Mouse (Mus musculus): ENCODE data around the gene Smg5.
A peak's percentile ranks its signal among the peaks of the same experiment; 100 is the strongest.
"Not testable (repeated sequence)": the region's sequence is repeated elsewhere in the genome, so short reads cannot be mapped to it uniquely, and the experiment has no call there.

Smg5 gene

DNA sequence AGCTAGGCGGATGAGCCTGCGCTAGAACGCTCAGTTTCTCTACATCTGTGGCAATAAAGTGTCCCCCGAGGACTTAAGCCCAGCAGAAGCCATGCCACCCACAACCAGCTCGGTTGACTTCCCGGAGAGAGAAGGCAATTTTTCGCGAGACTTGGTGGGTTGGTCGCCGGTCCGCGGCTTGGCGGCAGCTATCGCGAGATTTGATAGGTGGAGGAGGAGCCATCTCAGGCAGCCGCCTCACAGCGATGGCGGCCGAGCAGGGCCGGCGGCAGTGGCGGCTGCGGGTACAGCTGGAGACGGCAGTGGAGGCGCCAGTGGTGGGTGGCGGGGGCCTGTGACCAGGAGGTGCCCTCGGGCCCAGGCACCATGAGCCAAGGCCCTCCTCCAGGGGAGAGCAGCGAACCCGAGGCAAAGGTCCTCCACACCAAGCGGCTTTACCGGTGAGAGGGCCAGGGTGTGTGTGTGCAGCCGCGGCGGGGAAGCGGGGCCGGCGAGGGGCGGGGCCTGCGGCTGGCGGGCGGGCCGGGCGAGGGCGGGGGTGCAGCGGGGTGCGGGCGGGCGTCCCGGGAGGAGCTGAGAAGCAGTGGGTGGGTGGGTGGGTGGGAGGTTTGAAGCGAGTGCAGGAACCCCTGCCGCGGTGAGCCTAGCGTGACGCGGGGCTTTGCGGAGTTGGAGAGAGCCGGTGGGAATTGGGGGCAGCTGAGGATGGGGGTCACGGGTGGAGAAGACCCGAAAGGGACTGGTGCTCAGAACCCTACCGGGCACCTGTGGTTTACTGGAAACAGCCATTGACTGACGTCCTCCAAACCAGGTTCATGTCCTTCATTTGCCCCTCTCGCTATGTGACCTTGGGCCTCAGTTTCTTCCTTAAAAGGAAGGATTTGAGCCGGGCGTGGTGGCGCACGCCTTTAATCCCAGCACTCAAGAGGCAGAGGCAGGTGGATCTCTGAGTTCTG lies at the start of gene Smg5, which contains the start of gene Tmem79:
TSS of gene Smg5 (plus strand) at position 203 of the 956 bp plus-strand sequence.
TSS of gene Tmem79 (minus strand) at position 91 of the 956 bp plus-strand sequence.
- peak; percentile 96 for DNase-seq

DNA sequence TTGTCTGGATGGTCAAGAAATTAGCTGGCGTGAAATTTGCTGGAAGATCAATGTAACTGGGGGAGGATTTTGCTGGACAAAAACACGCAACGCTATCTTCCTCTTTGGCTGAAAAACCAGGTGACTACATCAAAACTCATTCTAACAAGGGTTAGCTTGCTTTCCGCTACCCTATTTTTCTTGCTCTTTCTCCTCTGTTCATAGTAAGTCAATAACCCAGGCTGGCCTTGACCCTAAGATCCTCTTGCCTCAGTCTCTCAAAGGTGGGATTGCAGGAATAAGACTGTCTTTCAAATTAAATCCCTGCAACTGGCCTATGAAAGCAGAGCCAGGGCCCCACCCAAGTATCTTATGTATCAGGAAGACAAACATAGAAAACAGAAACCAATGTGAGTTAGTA lies 49.0 kb upstream of the Smg5 start, which contains the start of gene Gm38392:
TSS of gene Gm38392 (minus strand) at position 101 of the 400 bp plus-strand sequence.
- DNase-seq = no peak

DNA sequence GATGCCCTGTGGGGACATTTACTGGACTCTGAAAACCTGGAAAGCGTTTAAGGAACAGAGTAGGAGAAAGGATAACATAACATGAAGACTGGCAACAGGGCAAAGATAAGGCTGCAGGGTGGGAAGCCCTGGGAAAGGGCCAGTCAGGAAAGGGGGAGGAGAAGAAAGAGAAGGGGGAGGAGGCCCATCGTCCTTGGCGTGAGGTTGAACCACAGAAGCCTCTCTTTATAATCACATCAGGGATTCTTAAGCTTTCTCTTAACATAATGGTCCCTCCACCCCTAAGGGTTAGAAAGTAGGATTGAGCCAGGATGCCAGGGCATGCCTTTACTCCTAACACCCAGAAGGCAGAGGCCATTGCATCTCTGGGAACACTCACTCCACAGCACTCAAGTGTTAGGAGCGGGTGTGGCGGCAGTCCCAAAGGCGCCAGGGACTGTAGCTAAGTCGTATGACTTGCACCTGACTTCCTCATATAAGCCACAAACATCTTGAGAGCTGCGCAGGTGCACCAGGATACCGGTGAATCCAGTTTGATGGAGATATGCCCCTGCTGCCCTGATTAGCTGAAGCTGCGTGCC lies 47.8 kb upstream of the Smg5 start:
- DNase-seq = not testable (repeated sequence)

DNA sequence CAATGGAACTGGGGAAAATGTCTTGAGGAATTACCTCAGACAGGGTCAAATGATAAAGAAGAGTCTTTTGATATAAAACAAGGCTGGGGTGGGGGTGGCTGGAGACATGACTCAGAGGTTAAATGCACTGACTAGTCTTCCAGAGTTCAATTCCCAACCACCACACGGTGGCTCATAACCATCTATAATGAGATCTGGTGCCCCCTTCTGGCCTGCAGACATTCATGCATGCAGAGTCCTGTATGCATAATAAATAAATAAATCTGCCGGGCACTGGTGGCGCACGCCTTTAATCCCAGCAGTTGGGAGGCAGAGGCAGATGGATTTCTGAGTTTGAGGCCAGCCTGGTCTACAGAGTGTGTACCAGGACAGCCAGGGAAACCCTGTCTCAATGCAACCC lies 44.1 kb upstream of the Smg5 start:
- DNase-seq = peak; percentile 20

DNA sequence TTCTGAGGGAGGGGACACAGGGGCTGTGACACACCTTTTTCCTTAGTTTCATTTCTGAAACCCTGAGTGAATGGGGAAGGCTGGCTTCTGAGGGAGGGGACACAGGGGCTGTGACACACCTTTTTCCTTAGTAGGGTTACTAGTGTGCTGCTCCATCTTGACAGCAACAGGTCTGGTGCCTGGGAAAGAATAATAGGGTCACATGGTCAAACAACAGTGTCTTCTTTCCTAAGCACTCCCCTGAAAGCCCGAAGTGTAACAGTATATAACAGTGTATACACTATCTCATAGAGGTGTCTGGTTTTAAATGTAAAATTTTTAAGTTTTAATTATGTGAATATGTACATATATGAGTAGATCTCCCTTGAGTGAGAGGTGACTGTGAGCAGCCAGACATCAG lies 40.8 kb upstream of the Smg5 start:
- not testable (repeated sequence) for DNase-seq

DNA sequence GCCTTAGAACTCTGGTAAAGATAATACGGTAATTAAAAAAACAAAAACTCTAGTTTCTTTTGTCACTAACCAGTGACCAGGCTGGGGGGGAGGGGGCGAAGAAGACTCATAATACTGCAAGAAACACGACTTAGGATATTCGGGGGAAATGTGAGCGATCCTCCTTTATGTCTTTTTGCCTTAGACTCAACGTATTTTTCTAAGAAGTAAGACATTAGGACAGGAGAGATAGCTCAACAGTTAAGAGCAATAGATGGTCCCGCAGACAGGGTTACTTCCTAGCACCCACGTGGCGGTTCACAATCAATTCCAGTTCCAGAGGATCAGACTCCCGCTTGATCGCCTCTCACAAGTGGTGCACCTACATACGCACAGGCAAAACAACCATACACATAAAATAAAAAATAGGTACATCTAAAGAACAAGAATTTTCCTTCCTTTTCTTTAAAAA lies 39.9 kb upstream of the Smg5 start:
- DNase-seq = peak; percentile 11

DNA sequence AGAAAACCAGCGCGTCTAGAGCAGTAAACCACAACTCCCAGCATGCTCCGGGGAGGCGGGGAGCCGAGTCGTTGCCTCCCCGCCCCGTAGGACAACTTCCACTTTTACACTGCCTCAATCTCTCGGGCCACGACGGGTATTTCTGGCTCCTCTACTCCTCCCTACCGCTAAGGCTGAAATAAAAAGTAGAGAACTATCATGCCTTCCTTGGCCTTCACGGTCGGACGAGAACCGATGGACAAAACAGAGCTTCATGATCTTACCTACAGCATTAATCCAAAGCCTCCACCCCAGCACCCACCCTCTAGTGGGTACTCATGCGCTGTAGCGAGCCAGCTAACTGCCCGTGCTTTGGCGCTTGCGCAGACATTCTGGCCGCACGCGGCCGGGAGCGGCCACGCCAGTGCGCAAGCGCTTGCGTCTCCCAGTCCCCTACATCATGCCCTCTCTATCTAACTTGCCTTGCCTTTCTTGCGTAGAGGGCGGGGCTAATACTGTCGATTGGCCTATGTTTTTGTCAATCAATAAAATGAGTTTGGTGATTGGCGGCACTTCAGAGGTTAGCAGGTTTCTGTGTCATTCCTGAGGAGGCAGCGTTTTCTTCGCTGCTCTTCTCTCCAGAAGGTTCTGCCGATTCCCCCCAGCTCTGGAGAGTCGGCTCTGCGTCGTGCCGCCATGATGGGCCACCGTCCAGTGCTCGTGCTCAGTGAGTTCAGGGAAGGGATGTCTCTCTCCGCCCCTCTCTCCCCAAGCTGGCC lies 39.3 kb upstream of the Smg5 start, which contains the start of the genes Tsacc and Cct3:
TSS of gene Tsacc (minus strand) at position 439 of the 758 bp plus-strand sequence.
TSS of gene Cct3 (plus strand) at position 556 of the 758 bp plus-strand sequence.
- DNase-seq = peak; percentile 90

DNA sequence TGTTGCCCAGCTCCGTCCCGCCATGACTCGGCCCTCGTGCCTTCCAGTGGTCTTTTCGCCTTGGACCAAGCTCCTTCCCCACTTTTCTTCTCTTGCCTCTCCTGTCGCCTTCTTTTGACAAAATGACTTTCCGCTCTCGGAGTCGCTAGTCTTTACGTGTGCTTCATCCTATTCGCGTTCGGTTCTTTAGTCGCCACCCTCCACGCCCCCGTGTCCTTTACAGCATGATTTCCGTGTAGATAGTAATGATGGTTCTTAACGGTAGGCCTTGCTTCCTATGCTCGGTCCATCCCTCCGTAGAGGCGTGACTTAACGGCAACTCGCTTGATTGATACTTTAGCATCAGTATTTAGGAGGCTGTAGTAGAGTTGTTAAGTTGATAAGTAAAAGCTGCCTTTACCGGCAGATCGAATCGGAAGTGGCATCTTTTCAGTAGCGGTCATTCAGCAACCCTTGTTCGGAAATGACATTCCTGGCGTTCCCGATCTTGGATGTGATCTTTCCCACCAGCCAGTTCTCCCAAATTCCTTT lies 38.7 kb upstream of the Smg5 start:
- DNase-seq = peak; percentile 57

DNA sequence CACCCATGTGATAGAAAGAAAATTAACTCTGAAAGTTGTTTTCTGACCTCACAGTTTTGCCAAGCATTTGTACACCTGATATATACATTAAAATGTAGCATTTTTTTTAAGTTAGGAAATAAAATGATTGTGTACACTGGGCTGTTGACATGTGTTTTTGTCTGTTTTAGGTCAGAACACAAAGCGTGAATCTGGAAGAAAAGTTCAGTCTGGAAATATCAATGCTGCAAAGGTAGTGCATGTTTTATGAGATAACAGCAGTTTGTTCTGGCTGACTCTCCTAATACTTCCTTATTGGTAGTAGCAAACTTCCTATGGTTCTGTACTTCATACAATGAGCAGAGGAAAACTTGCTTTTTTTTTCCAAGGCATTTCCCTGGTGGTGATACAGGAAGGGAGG lies 36.9 kb upstream of the Smg5 start:
- DNase-seq = no peak

DNA sequence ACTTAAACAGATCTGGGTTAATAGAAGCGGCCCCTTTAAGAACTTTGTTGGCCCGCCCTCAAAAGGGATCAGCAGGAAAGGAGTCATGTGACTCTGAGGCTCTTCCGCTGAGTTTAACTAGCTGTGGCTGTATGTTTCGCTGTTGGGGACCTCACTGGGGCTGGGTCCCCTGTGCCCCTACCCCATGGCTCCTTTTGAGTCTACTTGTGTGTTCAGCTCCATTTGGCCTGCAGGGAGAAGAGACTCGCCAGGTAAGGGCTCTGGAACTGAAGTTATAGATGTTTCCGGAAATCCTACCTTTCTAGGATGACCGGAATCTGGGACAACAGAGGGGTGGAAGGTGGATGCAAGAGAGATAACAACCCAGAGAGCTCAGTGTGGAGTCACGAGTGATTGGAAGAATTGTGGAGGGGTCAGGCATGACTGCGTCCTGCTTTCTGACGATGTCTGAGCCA lies 11.1 kb upstream of the Smg5 start, which contains the start of gene Glmp:
TSS of gene Glmp (plus strand) at position 73 of the 455 bp plus-strand sequence.
- DNase-seq = peak; percentile 44

DNA sequence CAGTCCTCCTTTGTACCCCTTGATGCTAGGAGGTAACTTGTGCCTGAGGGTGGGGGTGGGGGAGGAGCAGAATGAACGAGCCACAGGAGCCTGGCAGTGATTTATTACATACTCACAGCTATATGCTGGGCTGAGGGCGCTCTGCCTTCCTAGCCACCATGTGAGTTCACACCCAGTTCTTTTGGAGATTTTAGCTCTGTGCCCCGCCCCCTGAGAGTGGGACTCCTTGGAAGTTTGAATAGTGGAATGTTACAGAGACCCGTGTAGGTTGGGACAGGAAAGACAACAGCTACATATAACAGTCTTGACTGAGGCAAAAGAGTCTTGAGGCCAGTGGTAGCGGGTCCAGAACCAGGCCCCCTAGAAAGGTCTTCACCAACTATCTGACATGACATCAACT lies 7.1 kb upstream of the Smg5 start:
- no peak for DNase-seq

DNA sequence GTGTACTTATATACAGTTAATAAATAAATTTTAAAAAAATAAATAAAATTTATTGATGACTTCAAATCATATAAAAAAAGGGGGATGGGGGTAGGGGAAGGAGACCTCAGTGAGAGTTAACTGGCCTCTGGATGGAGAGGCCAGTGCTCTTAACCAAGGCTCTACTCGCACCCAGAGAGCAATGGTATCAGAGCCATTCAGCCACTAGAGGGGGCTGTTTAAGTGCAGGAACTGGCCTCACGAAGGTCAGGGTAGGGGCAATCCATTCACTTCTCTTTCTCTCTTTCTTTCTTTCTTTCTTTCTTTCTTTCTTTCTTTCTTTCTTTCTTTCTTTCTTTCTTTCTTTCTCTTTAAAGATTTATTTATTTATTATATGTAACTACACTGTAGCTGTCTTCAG lies 4.8 kb upstream of the Smg5 start:
- DNase-seq = no peak

DNA sequence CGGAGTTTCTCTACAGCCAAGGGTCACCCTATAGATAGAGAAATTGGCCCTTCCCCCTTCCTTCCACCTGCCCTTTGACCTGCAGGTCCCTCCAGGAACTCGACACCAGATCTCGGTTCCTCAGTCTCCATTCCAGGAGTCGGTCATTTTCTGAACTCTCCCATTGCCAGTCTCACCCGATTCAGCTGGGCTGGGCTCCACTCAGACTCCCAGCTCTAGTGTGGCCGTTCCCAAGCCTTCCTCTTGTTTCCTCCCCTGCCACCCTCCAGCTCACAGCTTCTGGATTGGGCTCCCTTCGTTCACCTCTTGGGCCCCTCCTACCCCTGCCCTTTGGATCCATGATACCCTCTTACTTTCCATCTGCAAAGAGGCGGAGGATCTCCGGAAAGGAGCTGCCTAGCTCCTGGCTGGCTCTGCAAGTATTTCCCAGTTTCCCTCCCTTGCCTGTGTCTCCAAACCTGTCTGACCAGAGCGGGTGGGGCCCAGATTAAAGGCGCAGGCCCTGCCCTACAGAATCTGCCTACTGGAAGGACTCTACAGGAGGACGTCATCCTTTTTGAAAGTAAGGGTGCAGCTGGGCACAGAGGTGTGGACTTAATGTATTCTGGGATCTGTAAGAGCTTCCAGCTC lies 1.9 kb upstream of the Smg5 start:
- DNase-seq = no peak

DNA sequence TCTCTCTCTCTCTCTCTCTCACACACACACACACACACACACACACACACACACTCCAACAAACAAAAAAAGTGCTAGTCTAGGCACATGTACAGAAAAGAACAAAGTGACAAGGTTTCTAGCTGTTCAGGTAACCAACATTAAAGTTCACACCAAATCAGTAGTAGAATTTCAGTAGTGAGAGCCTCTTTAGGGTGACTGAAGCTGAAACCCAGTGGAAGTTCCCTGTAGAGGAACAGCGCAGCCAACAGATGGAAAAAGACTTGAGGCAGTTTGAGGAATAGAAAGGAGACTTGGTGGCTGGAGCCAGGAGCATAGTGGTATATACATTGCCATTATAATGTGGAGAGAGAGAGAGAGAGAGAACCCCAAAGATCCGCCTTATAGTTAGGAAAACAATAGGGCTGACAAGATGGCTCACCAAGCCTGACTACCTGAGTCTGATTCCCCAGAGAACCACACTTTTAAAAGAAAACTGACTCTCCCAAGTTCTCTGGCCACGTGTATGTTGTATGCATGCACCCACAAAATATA lies 1.1 kb upstream of the Smg5 start:
- DNase-seq = no peak

DNA sequence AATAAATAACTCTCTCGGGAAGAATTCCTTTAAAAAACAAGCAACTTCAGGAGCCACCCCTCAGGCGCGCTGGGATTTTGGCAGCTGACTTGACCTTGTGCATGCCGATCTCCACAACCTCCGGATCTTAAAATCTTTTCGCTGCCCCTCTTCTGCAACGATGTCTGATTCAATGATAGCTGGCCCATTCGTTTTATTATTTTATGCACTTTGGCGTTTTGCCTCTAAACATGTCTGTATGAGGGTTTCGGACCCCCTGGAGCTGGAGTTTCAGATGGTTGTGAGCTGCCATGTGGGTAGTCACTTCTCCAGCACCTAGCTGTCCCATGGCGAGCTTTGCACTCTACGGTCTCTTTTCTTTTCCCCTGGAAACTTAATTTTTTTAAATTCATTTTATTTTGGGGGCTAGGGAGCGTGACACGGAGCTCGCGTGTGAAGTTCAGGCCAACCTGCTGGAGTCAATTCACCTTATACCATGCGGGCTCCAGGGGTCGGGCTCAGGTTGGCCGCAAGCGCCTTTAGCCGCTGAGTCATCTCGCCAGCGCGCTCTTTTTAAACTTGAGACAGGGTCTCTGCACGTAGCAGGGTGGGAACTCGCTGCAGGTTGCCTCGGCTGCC lies 515 bp upstream of the Smg5 start:
- DNase-seq = no peak

DNA sequence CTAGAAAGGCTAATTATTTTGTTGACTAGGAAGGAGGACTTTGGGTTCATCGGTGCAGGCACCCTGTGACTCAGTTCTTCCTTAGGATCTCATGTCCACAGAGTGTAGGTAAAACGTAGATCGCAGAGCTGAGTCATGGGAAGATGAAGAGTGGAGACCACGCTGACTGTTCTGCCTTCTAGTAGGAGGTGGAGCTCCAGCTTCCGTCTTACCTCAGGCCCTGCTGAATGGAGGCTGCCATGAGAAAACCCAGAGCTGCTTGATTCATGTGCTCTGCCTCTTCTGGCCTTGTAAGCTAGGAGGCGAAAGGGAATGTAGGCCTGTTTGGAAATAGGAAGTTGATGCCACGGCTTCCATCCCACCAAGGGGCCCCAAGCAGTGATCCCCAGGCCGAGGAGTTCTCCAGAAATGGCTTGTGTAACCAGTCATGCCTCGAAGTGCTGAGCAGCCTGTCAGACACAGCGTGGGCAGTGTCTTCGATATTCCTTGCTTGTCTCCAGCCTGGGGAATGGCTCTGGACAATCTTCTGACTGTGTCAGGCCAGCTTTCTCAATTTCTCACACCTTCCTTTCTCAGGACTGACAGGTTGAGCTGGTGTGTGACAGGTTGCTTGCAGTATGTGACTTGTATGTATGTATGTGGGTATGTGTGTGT lies 1.4 kb downstream of the Smg5 start:
- DNase-seq = no peak

DNA sequence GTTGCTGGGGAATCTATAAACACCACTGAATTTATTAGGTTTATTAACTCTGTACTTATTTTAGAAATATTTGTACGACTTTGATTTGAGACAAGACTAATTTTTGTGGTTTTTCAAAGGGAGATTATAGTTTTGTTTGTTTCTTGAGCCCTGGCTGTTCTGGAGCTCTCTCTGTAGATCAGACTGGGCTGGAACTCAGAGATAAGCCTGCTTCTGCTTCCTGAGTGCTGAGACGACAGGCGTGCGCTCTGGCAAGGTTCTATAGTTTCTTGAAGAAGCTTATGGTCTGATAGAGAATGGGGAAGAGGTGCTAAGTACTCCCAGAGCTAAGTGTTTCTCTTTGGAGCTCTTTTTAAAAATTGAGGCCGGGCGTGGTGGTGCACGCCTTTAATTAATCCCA lies 2.3 kb downstream of the Smg5 start:
- DNase-seq = no peak

DNA sequence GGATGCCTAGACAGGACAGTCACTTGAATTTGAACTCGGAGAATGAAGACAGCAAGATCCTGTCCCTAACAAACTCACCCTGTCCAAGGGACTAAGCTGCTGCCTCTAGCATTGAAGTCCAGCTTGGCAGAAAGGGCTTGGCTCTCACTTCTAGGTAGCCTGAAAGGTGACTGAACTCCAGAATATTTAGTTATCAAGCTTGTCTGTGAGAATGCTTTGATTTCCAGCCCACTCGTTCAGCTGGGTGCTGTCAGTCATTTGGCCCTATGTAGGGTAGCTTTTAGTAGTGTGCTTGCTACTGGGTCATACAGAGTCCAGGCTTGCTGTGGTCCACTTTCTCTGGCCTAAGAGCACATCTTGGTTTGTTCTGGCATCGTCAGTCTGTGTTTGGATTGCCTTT lies 2.9 kb downstream of the Smg5 start:
- DNase-seq = no peak

DNA sequence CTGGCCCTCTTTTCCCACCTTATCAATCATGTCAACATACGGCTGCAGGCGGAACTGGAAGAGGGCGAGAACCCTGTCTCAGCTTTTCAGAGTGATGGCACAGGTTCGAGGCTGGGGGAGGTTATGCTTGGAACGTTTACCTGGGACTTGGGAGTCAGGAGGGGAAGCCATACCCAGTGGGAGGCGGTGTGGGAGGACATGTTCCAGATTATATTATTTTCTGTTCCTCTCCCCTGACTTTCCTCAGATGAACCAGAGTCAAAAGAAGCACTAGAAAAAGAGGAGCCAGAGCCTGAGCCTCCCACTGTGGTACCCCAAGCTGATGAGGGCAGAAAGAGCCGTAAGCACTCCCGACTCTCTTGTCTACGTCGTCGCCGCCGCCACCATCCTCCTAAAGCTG lies 14.7 kb downstream of the Smg5 start:
- DNase-seq = no peak

DNA sequence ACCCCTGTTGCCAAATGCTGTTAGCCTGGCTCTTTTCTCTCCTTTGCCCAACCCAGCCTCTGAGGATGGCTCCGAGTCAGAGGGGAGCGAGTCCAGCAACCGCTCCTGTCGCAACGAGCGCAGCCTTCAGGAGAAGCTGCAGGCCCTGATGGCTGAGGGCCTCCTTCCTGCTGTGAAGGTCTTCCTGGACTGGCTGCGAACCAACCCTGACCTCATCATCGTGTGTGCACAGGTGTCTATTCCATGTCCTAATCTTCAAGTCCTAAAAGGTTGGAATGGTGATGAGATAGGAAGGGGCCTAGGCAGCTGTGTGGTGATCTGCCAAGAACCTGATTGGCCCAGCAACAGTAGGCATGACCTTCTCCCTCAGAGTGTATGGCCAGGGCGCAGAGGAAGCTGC lies 16.8 kb downstream of the Smg5 start:
- DNase-seq = no peak
